In genomic region chr19:26987909-26988456, GRCm38 (mm10) we compare ENCODE assay signal across 30 mouse cellular contexts.
DNase-seq lines count a peak whose midpoint lies in the region; ATAC-seq and TF ChIP-seq lines count a peak whose summit lies in the region.
"Had no signal": no experiment of that assay in that cellular context is flagged by ENCODE, and none has a peak within 500 bp of the region (broad histone marks: within the 10 kb centered on the region; RNA-seq: fewer than 3 reads in every experiment).

No protein-coding gene starts in this region.

- peak; percentile 82 for ATAC-seq in frontal cortex, adult (ENCODE audit: low TSS enrichment)
- ATAC-seq: activated CD4-positive, CD25-positive, alpha-beta regulatory T cell, adult 4 months; intestine, embryonic 16.5 days; midbrain, embryonic 13.5 days had no signal

- intact Hi-C loops in left cerebral cortex, adult 2 months (cut with DNase I) = loop anchor here (5.0 kb wide), 2 partner anchors 134 to 229 kb away; partner anchors contain the start of gene Vldlr

- no peak for DNase-seq in frontal cortex, postnatal 36 days (ENCODE audit: low spot score in 2 of 2)
- no peak for DNase-seq in left cerebral cortex, adult 2 months (ENCODE audit: extremely low spot score in 1 of 2, low spot score in 2 of 2)
- DNase-seq in left cerebral cortex, adult 18-20 months (ENCODE audit: low spot score in 2 of 2) = no peak
- DNase-seq in brain, adult 2 months (ENCODE audit: low read depth, low spot score) = peak; percentile 46
- DNase-seq in brain, embryonic 18.5 days (ENCODE audit: low read depth, low spot score) = peak; percentile 50
- DNase-seq: adrenal gland, adult 8-10 months; B cell, adult 2 months; cerebellum, adult 11-12 months; cerebellum, adult 9-11 months; embryo, embryonic 11 days; gastrocnemius, postnatal 14 days; heart, postnatal 4 days; kidney, adult 8-10 months; kidney, postnatal 4 days; liver; lung, adult 2 months; lung, postnatal 4 days; retina, postnatal 1 day; right cerebral cortex, postnatal 14 days; thymus, postnatal 4 days had no signal

- no peak overlapping the region for H3K4me3 ChIP-seq in left cerebral cortex, adult 2 months
- H3K4me3 ChIP-seq: embryonic facial prominence, embryonic 12.5 days; heart, embryonic 12.5 days; hindbrain, embryonic 13.5 days; megakaryocyte, embryonic 14.5 days; midbrain, embryonic 13.5 days had no signal

- no peak for TF ChIP-seq CTCF in left cerebral cortex, adult 2 months (IDR thresholded peaks at IDR 0.05)

- H3K27ac ChIP-seq in left cerebral cortex, adult 2 months = peak overlapping the region; percentile 76
- H3K27ac ChIP-seq: embryonic facial prominence, embryonic 12.5 days; hindbrain, embryonic 13.5 days; kidney, postnatal 0 days; liver, embryonic 14.5 days; midbrain, embryonic 13.5 days had no signal

Comparison
In these comparisons a context has a peak if more than half of its experiments do, and no peak if none do; other contexts are left out.
1. DNase-seq: peak in brain, adult 2 months (single experiment) and brain, embryonic 18.5 days (single experiment); none in frontal cortex, postnatal 36 days (0 of 2), left cerebral cortex, adult 2 months (0 of 2) and left cerebral cortex, adult 18-20 months (0 of 2).